Comparison of ENCODE assay signal across 8 mouse cellular contexts in the genomic region with DNA sequence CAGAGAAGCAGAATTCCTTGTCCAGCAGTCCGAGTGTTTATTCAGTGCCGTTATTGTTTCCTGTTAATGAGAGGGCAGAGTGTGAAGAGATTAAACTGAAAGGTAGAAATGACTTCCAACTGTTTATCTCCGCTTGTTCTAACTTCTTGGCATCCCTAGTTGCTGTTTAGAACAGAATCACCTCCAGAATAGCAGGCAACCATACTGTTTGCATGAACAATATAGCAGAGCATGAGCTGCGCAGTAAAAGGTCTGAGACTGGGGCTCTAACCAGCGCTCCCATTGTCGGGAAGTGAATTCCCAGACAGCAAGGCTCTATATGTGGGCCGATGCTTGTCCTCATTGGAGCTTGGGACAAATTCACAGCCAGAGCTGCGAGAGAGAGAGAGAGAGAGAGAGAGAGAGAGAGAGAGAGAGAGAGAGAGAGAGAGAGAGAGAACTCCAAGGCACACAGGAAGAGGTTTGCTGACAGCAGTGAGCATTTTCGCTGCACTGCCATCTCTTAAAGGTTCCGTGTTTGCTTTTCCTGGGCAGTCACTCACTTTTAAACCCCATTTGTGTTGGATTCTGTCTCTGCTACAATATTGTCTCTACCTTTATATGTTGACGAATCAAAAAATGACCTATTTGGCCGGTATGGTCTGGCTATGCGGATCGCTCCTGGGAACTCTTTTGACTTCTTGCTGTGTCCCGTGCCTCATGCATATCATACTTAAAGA. TPM values are rescaled to one million over a fixed set of nuclear protein-coding genes. Genes with fewer than 3 reads are reported as not detected.
A peak's percentile ranks its signal among the peaks of the same experiment; 100 is the strongest.
DNase-seq lines count a peak whose midpoint lies in the region; ATAC-seq and TF ChIP-seq lines count a peak whose summit lies in the region.

No protein-coding gene starts in this region.

- H3K4me1 ChIP-seq in kidney, adult 2 months (ENCODE audit: control insufficient read depth, insufficient read depth, low read length), result no peaks in the 10 kb centered on the region; the same call in 1 of the 2 replicates
- no peaks in the 10 kb centered on the region for H3K4me1 ChIP-seq in heart, embryonic 14.5 days (ENCODE audit: control insufficient read depth in 2 of 2, insufficient read depth in 2 of 2, low read length in 2 of 2)
- H3K4me1 ChIP-seq in midbrain, embryonic 15.5 days, result no peaks in the 10 kb centered on the region

- H3K4me2 ChIP-seq in heart, embryonic 14.5 days (ENCODE audit: low read length), result peak overlapping the region; percentile 50
- peak overlapping the region; percentile 10; the same call in 1 of the 2 replicates for H3K4me2 ChIP-seq in midbrain, embryonic 15.5 days

- no peak for TF ChIP-seq CTCF in kidney, adult 2 months (conservative IDR thresholded peaks at IDR 0.05; ENCODE audit: insufficient read depth, insufficient read length, low read depth, low read length)

- no peak for TF ChIP-seq POLR2A in kidney, adult 2 months (IDR thresholded peaks at IDR 0.05; ENCODE audit: low read depth, low read length)

- no peak for ATAC-seq in heart, embryonic 14.5 days (ENCODE audit: insufficient number of reproducible peaks, insufficient read depth, low FRiP score, low read depth)
- no peak for ATAC-seq in midbrain, embryonic 15.5 days (replicated peaks)

- WGBS in kidney, adult 2 months, result 50% methylated on average over 15 of the region's 15 CpGs
- 51% methylated on average over 15 of the region's 15 CpGs for WGBS in heart, embryonic 14.5 days
- 61% methylated on average over 15 of the region's 15 CpGs for WGBS in midbrain, embryonic 15.5 days

- peak overlapping the region; percentile 60 for H3K4me3 ChIP-seq in kidney, adult 2 months (ENCODE audit: insufficient read depth, low read depth, low read length)
- H3K4me3 ChIP-seq in heart, embryonic 14.5 days (ENCODE audit: control insufficient read depth in 1 of 2, insufficient read depth in 1 of 2, low read depth in 1 of 2, low read length in 2 of 2), result peak overlapping the region in 1 of 2 experiments; percentile 13; a peak in 3 of 4 replicates
- H3K4me3 ChIP-seq in midbrain, embryonic 15.5 days, result no peak overlapping the region

- peak overlapping the region; percentile 25; the same call in 1 of the 2 replicates for H3K9ac ChIP-seq in heart, embryonic 14.5 days (ENCODE audit: low read length)
- H3K9ac ChIP-seq in midbrain, embryonic 15.5 days, result no peak overlapping the region

- H3K27me3 ChIP-seq in kidney, adult 2 months (replicated peaks; ENCODE audit: control insufficient read depth, insufficient read depth, low read length), result no peaks in the 10 kb centered on the region
- peaks cover 3% of the 10 kb centered on the region; the same call in 1 of the 2 replicates for H3K27me3 ChIP-seq in heart, embryonic 14.5 days (ENCODE audit: control insufficient read depth, insufficient read depth, low read length)
- H3K27me3 ChIP-seq in midbrain, embryonic 15.5 days (replicated peaks), result no peaks in the 10 kb centered on the region

- H3K36me3 ChIP-seq in kidney, adult 2 months (ENCODE audit: control insufficient read depth, insufficient read depth, low read length), result no peaks in the 10 kb centered on the region
- no peaks in the 10 kb centered on the region for H3K36me3 ChIP-seq in heart, embryonic 14.5 days (ENCODE audit: control insufficient read depth, insufficient read depth, low read length)
- no peaks in the 10 kb centered on the region for H3K36me3 ChIP-seq in midbrain, embryonic 15.5 days (replicated peaks)

- peak; percentile 8 for DNase-seq in kidney, adult 2 months
- no peak for DNase-seq in kidney, postnatal 10 days
- DNase-seq in Muller cell, postnatal 12 days (ENCODE audit: inconsistent ontology term), result peak; percentile 54
- no peak for DNase-seq in right cerebral cortex, postnatal 4 days
- no peak for DNase-seq in frontal cortex, postnatal 36 days (ENCODE audit: low spot score in 2 of 2)
- DNase-seq in right cerebral cortex, postnatal 36 days (ENCODE audit: low spot score in 2 of 2), result no peak

- H3K27ac ChIP-seq in kidney, adult 2 months (ENCODE audit: insufficient read depth, low read depth, low read length), result peak overlapping the region; percentile 87
- peak overlapping the region; percentile 0 to 33; a peak in 1 of 4 replicates for H3K27ac ChIP-seq in heart, embryonic 14.5 days (replicated peaks in 1 of 2; ENCODE audit: control insufficient read depth in 1 of 2, insufficient read depth in 1 of 2, low read depth in 2 of 2, low read length in 2 of 2)
- no peak overlapping the region for H3K27ac ChIP-seq in midbrain, embryonic 15.5 days

- H3K9me3 ChIP-seq in heart, embryonic 14.5 days (ENCODE audit: control insufficient read depth, low read length), result no peaks in the 10 kb centered on the region
- H3K9me3 ChIP-seq in midbrain, embryonic 15.5 days, result no peaks in the 10 kb centered on the region

RNA-seq across cellular contexts. Expression of gene Gbp5, which starts 3.5 kb away (rescaled TPM):
- 1.5 and 2.3 TPM in 2 replicates for polyA plus RNA-seq in kidney, adult 2 months (2012; rRNA removed)
- polyA plus RNA-seq in heart, embryonic 14.5 days (2014; fragmentation: Nextera tagmentation; extraction: Ambion mirVana), result 0.11 and 0.34 TPM in 2 replicates
- polyA plus RNA-seq in midbrain, embryonic 15.5 days (2015; fragmentation: Nextera tagmentation; extraction: Ambion mirVana), result 0.22 and 0.30 TPM in 2 replicates

RNA-seq across cellular contexts. Expression of gene Gbp7, which starts 32.9 kb away (rescaled TPM):
- 2.8 and 3.6 TPM in 2 replicates for polyA plus RNA-seq in kidney, adult 2 months (2012; rRNA removed)
- polyA plus RNA-seq in heart, embryonic 14.5 days (2014; fragmentation: Nextera tagmentation; extraction: Ambion mirVana), result 2.9 and 3.6 TPM in 2 replicates
- polyA plus RNA-seq in midbrain, embryonic 15.5 days (2015; fragmentation: Nextera tagmentation; extraction: Ambion mirVana), result 2.1 and 2.5 TPM in 2 replicates

Comparison
In these comparisons a context has a peak if more than half of its experiments do, and no peak if none do; other contexts are left out.
1. DNase-seq: peak in kidney, adult 2 months (single experiment) and Muller cell, postnatal 12 days (single experiment); none in kidney, postnatal 10 days (single experiment), right cerebral cortex, postnatal 4 days (single experiment), frontal cortex, postnatal 36 days (0 of 2) and right cerebral cortex, postnatal 36 days (0 of 2).